ENCODE assay signal across 8 mouse cellular contexts in the genomic region with DNA sequence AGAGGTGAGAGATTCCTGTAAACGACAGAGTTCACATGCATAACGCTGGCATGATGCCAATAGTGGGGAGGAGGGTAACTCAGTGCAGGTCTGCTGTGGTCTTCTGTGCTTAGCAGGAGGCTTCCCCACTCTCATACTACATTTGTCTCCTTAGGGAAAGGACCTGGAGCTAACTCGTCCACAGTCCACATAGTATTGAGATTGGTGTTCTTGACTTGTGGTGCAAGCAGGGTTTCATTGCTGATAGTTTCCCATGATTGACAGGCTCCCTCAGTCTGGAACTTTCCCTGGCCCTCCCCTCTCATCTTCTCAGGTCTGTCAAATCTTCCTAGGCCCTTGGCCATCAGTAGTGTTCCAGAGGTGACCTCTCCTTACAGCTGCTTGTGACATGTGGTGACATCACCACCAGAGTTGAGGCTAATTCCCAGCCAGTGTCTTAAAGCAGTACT.
DNase-seq lines count a peak whose midpoint lies in the region; ATAC-seq lines count a peak whose summit lies in the region.
"Had no signal": no experiment of that assay in that cellular context is flagged by ENCODE, and none has a peak within 500 bp of the region (broad histone marks: within the 10 kb centered on the region; RNA-seq: fewer than 3 reads in every experiment).

No protein-coding gene starts in this region.

- ATAC-seq in kidney, embryonic 16.5 days (ENCODE audit: low FRiP score, low TSS enrichment), result 0 out of 2 replicates have a peak, but pooled peaks have one; percentile 32
- ATAC-seq in heart, embryonic 14.5 days (ENCODE audit: insufficient number of reproducible peaks, insufficient read depth, low FRiP score, low read depth), result peak; percentile 59
- 0 out of 2 replicates have a peak, but pooled peaks have one; percentile 36 for ATAC-seq in liver, embryonic 12.5 days

- DNase-seq in kidney, adult 8-10 months, result no peak
- DNase-seq in ovary, postnatal 10 days (ENCODE audit: low spot score), result no peak
- DNase-seq in layer of hippocampus, adult 9-11 months, result no peak
- DNase-seq: thymus, postnatal 14 days had no signal

- H3K27me3 ChIP-seq in kidney, embryonic 16.5 days (ENCODE audit: insufficient read depth, low read length), result no peaks in the 10 kb centered on the region
- no peaks in the 10 kb centered on the region for H3K27me3 ChIP-seq in heart, embryonic 14.5 days (ENCODE audit: control insufficient read depth, insufficient read depth, low read length)
- H3K27me3 ChIP-seq in liver, embryonic 12.5 days (replicated peaks), result no peaks in the 10 kb centered on the region

- no peak overlapping the region for H3K9ac ChIP-seq in kidney, embryonic 16.5 days (replicated peaks; ENCODE audit: low read length)
- H3K9ac ChIP-seq in heart, embryonic 14.5 days (ENCODE audit: low read length), result peak overlapping the region; percentile 1
- H3K9ac ChIP-seq in liver, embryonic 12.5 days, result no peak overlapping the region

- H3K9me3 ChIP-seq in kidney, embryonic 16.5 days (ENCODE audit: low read length), result no peaks in the 10 kb centered on the region
- no peaks in the 10 kb centered on the region for H3K9me3 ChIP-seq in heart, embryonic 14.5 days (ENCODE audit: control insufficient read depth, low read length)
- no peaks in the 10 kb centered on the region for H3K9me3 ChIP-seq in liver, embryonic 12.5 days (replicated peaks)

- peak overlapping the region; percentile 72 for H3K27ac ChIP-seq in kidney, embryonic 16.5 days (ENCODE audit: low read length)
- H3K27ac ChIP-seq in brown adipose tissue, adult 24 weeks (replicated peaks; ENCODE audit: low read depth, low read length), result peak overlapping the region; percentile 85
- peak overlapping the region; percentile 92 for H3K27ac ChIP-seq in heart, embryonic 14.5 days (replicated peaks in 1 of 2; ENCODE audit: control insufficient read depth in 1 of 2, insufficient read depth in 1 of 2, low read depth in 2 of 2, low read length in 2 of 2)
- peak overlapping the region; percentile 59; the same call in 1 of the 2 replicates for H3K27ac ChIP-seq in liver, embryonic 12.5 days

- peaks cover 13% of the 10 kb centered on the region; the same call in 1 of the 2 replicates for H3K36me3 ChIP-seq in kidney, embryonic 16.5 days (ENCODE audit: insufficient read depth, low read length)
- peaks cover 10% of the 10 kb centered on the region; the same call in 1 of the 2 replicates for H3K36me3 ChIP-seq in heart, embryonic 14.5 days (ENCODE audit: control insufficient read depth, insufficient read depth, low read length)
- peaks cover 2% of the 10 kb centered on the region; the same call in 1 of the 2 replicates for H3K36me3 ChIP-seq in liver, embryonic 12.5 days

- H3K4me2 ChIP-seq in kidney, embryonic 16.5 days (replicated peaks; ENCODE audit: low read depth, low read length), result no peak overlapping the region
- H3K4me2 ChIP-seq in heart, embryonic 14.5 days (ENCODE audit: low read length), result peak overlapping the region; percentile 43; the same call in 1 of the 2 replicates
- H3K4me2 ChIP-seq in liver, embryonic 12.5 days, result no peak overlapping the region

- H3K4me3 ChIP-seq in kidney, embryonic 16.5 days (ENCODE audit: low read length), result no peak overlapping the region
- H3K4me3 ChIP-seq in brown adipose tissue, adult 24 weeks (ENCODE audit: insufficient read depth, low read depth, low read length), result no peak overlapping the region
- no peak overlapping the region for H3K4me3 ChIP-seq in heart, embryonic 14.5 days (ENCODE audit: control insufficient read depth in 1 of 2, insufficient read depth in 1 of 2, low read depth in 1 of 2, low read length in 2 of 2)
- no peak overlapping the region for H3K4me3 ChIP-seq in liver, embryonic 12.5 days

- peaks cover 61% of the 10 kb centered on the region for H3K4me1 ChIP-seq in kidney, embryonic 16.5 days (ENCODE audit: insufficient read depth, low read length)
- H3K4me1 ChIP-seq in brown adipose tissue, adult 24 weeks (ENCODE audit: control insufficient read depth, insufficient read depth, insufficient read length, low read length), result peaks cover 21% of the 10 kb centered on the region
- peaks cover 36 to 80% of the 10 kb centered on the region in 2 experiments for H3K4me1 ChIP-seq in heart, embryonic 14.5 days (ENCODE audit: control insufficient read depth in 2 of 2, insufficient read depth in 2 of 2, low read length in 2 of 2)
- peaks cover 54% of the 10 kb centered on the region for H3K4me1 ChIP-seq in liver, embryonic 12.5 days

- 60% methylated on average over 3 of the region's 3 CpGs for WGBS in kidney, embryonic 16.5 days
- WGBS in heart, embryonic 14.5 days, result 5% methylated on average over 3 of the region's 3 CpGs
- WGBS in liver, embryonic 12.5 days (ENCODE audit: insufficient replicate concordance), result 52% methylated on average over 3 of the region's 3 CpGs
